Mouse (Mus musculus): ENCODE results near the gene Gm20388. TPM values are rescaled to one million over a fixed set of nuclear protein-coding genes. Genes with fewer than 3 reads are reported as not detected.
A peak's percentile ranks its signal among the peaks of the same experiment; 100 is the strongest.

Gm20388 gene
- polyA plus RNA-seq, 1 experiment from 2014 or later, result not detected

DNA sequence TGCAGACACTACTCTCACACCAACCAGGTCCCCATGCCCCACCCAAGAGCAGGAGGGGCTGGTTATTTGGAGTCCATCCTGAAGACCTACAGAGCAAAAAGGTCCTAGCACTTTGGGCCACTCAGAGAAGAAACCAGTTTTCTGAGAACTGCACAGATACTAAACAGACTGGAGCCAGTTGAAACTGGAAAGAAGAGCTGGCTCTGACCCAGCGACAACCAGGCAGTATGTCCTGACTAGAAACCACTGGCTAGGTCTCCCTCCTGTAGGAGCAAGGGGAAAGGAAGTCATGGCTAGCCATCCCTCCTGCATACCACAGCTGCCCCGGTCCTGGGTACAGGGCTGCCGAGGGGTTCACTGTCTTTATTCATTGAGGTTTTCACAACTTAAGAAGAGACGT lies 3855.9 kb downstream of the Gm20388 start:
- Histone ChIP-seq H3K9ac (replicated peaks) (no peak overlapping the region), H3K4me2 (replicated peaks) (no peak overlapping the region), H3K36me3 (no peaks in the 10 kb centered on the region), H3K4me1 (0 out of 2 replicates have a peak, but pooled peaks cover 8% of the 10 kb centered on the region), H3K9me3 (no peaks in the 10 kb centered on the region), H3K27me3 (no peaks in the 10 kb centered on the region), H3K27ac (replicated peaks) (no peak overlapping the region), H3K4me3 (no peak overlapping the region)
- WGBS, result 82% methylated on average over 4 of the region's 4 CpGs
- no peak for ATAC-seq (replicated peaks)

DNA sequence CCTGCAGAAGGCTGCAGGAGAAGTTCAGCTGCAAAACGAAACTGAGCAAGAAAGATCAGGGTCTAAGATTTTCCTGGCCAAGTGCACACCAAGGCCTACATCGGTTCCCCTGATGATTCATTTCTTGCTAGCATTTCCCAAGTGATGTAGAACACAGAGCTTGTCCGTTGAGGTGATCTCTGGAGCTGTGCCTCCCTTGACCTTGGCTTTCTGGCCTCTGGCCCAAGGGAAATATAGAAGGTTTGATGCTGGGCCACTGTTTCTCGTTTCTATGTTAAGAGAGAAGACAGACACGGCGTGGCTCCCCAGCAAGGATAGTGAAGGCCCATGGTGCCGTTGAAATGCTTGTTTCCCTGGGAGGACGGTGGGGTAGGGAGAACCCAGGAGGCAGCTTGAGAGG lies 3857.2 kb downstream of the Gm20388 start:
- no peak overlapping the region for H3K4me3 ChIP-seq
- no peaks in the 10 kb centered on the region for H3K36me3 ChIP-seq
- H3K9me3 ChIP-seq, result no peaks in the 10 kb centered on the region
- H3K4me1 ChIP-seq, result 0 out of 2 replicates have a peak, but pooled peaks cover 8% of the 10 kb centered on the region
- no peak for ATAC-seq (replicated peaks)
- H3K27ac ChIP-seq (replicated peaks), result no peak overlapping the region
- 86% methylated on average over 8 of the region's 8 CpGs for WGBS
- no peak overlapping the region for H3K9ac ChIP-seq (replicated peaks)
- H3K4me2 ChIP-seq (replicated peaks), result no peak overlapping the region
- H3K27me3 ChIP-seq, result no peaks in the 10 kb centered on the region

DNA sequence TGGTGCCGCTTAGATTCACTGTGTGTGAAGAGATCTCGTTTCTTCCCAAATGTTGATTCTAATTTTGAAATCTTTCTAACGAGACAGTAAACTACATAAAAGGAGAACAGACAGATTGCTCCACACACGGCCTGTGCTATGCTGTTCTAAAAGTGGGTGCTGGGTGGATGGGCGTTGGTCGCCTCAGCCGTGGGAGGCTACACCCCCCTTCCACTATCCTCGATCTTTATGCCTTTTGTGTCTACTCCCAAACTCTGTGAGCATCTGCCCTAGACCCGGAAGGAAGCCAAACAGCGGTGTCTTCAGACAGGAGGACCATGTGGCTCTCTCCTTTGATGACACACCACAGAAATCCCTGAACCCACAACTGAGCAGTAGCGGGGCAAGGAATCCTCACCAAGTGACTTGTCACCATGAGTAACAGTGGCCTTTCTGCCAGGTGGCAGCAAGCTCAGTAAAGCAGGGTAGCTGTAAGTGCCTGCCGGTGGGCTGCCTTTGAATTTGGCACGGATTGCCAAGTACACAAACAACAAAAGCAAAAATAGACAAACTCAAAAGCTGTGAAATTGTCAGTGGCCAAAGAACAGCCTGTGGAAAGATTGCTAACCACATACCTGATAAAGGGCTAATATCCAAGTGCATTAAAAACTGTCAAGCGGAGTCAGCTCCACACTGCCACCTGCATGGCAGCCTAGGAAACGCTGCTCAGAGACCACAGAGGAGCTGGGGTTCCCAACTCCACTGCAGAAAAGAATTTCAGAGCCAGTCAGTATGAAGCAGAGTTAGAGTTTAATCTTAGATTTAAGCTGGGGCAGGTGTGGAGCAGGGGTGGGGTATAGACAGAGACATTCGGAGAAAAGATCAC lies 3858.1 kb downstream of the Gm20388 start:
- Histone ChIP-seq H3K9me3 (no peaks in the 10 kb centered on the region), H3K4me1 (0 out of 2 replicates have a peak, but pooled peaks cover 3% of the 10 kb centered on the region), H3K27me3 (no peaks in the 10 kb centered on the region), H3K4me2 (replicated peaks) (no peak overlapping the region), H3K27ac (replicated peaks) (no peak overlapping the region), H3K9ac (replicated peaks) (no peak overlapping the region), H3K4me3 (no peak overlapping the region), H3K36me3 (no peaks in the 10 kb centered on the region)
- ATAC-seq (replicated peaks), result peak; percentile 35; the same call in 1 of the 2 replicates
- WGBS, result 65% methylated on average over 16 of the region's 16 CpGs

DNA sequence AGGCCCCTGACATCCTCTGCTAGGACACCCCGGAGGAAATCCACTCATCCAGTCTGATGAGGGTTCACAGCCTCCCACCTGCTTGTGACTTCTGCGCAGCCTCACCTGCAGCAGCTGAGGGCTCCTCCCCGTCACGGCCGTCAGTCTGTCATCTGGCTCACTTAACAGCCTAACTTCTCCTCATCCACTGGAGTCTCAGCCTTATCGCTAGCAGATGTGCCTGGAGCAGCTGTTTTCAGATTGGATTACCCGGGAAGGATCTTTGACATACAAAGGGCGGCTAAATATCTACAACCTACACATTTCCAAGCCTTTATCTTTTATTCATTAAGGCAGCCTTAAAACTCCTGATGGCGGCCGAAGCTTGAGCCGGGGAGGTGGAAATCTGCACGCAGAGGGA lies 3862.8 kb downstream of the Gm20388 start:
- Histone ChIP-seq H3K9ac (replicated peaks) (no peak overlapping the region), H3K4me2 (replicated peaks) (no peak overlapping the region), H3K4me1 (peaks cover 7% of the 10 kb centered on the region; the same call in 1 of the 2 replicates), H3K36me3 (no peaks in the 10 kb centered on the region), H3K27me3 (no peaks in the 10 kb centered on the region), H3K9me3 (no peaks in the 10 kb centered on the region), H3K4me3 (no peak overlapping the region), H3K27ac (replicated peaks) (no peak overlapping the region)
- 78% methylated on average over 12 of the region's 12 CpGs for WGBS
- ATAC-seq (replicated peaks), result no peak

DNA sequence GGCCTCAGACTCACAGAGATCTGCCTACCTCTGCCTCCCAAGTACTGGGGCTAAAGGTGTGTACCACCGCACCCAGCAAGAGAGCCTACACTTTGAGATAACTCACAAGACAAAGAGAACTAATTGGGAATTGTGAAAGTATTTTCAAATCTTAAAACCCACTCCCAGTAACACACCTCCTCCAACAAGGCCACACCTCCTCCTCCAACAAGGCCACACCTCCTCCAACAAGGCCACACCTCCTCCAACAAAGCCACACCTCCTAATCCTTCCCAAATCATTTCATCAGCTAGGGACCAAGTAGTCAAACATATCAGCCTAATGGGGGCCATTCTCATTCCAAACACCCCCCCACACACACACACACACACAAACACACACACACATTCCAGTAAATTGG lies 3863.8 kb downstream of the Gm20388 start:
- H3K9ac ChIP-seq (replicated peaks), result no peak overlapping the region
- WGBS, result 95% methylated on average over 1 of the region's 1 CpGs
- ATAC-seq (replicated peaks), result no peak

DNA sequence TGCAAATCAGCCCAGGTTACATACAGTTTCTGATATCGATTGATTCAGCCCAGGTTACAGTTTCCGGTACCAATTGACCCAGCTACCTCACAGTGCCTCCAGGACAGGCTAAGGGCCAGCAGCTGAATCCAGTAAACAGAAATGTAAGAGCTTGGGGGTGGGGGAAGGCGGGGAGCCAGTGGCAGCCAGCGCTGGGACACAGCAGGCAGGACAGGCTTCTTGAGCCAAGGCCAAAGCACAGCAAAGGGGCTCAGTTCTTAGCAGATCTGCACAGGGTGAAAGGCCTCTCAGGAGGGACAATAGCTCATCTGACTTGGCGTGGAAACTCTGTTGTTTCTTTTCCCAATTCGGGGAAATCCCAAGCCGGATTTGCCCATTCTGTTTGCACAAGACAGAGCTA lies 3866.7 kb downstream of the Gm20388 start:
- no peaks in the 10 kb centered on the region for H3K27me3 ChIP-seq
- ATAC-seq (replicated peaks), result no peak
- no peak overlapping the region for H3K27ac ChIP-seq (replicated peaks)
- H3K9me3 ChIP-seq, result no peaks in the 10 kb centered on the region
- H3K4me2 ChIP-seq (replicated peaks), result no peak overlapping the region
- H3K4me3 ChIP-seq, result no peak overlapping the region
- WGBS, result 36% methylated on average over 7 of the region's 7 CpGs
- no peak overlapping the region for H3K9ac ChIP-seq (replicated peaks)
- H3K4me1 ChIP-seq, result peaks cover 3% of the 10 kb centered on the region; the same call in 1 of the 2 replicates
- H3K36me3 ChIP-seq, result no peaks in the 10 kb centered on the region

More for the DNA sequence above, 3863.8 kb downstream of the Gm20388 start:
- no peaks in the 10 kb centered on the region for H3K36me3 ChIP-seq
- H3K4me1 ChIP-seq, result peaks cover 3% of the 10 kb centered on the region; the same call in 1 of the 2 replicates
- no peaks in the 10 kb centered on the region for H3K27me3 ChIP-seq
- H3K4me2 ChIP-seq (replicated peaks), result no peak overlapping the region
- H3K4me3 ChIP-seq, result no peak overlapping the region
- no peak overlapping the region for H3K27ac ChIP-seq (replicated peaks)
- no peaks in the 10 kb centered on the region for H3K9me3 ChIP-seq

DNA sequence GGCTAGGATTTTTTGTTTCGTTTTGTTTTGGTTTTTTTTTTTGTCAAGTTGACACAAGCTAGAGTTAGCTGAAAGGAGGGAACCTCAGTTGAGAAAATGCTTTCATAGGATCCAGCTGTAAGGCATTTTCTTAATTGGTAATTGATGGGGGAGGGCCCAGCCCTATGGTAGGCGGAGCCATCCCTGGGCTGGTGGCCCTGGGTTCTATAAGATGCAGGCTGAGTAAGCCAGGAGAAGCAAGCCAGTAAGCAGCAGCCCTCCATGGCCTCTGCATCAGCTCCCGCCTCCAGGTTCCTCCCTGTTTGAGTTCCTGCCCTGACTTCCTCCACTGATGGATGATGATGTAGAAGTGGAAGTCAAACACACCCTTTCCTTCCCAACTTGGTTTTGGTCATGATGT lies 3869.8 kb downstream of the Gm20388 start:
- Histone ChIP-seq H3K9ac (replicated peaks) (no peak overlapping the region), H3K4me1 (peaks cover 8% of the 10 kb centered on the region; the same call in 1 of the 2 replicates), H3K27ac (replicated peaks) (no peak overlapping the region), H3K9me3 (no peaks in the 10 kb centered on the region), H3K36me3 (no peaks in the 10 kb centered on the region), H3K4me3 (no peak overlapping the region), H3K4me2 (replicated peaks) (no peak overlapping the region), H3K27me3 (no peaks in the 10 kb centered on the region)
- ATAC-seq (replicated peaks), result no peak
- 51% methylated on average over 3 of the region's 3 CpGs for WGBS

DNA sequence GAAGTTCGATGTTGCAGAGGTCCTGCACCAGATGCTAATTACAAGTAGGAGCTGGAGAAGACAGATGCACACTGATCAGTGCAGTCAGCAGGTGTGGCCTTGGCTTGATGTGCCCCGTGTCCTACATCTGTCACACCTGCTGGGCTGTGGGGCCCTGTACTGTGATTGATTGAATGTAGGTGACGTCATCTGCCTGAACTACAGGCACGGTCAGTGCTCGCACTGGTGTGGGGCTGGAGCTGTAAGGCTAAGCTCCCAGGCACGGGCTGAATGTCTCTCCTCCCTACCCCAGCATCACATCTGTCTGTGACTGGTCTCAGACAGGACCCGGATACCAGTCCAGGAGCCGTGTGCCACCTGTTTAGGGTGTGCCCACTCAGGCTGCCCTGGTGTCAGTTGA lies 3870.6 kb downstream of the Gm20388 start:
- Histone ChIP-seq H3K4me3 (no peak overlapping the region), H3K27me3 (no peaks in the 10 kb centered on the region), H3K36me3 (no peaks in the 10 kb centered on the region), H3K4me2 (replicated peaks) (no peak overlapping the region), H3K9ac (replicated peaks) (no peak overlapping the region), H3K9me3 (no peaks in the 10 kb centered on the region), H3K4me1 (peaks cover 8% of the 10 kb centered on the region; the same call in 1 of the 2 replicates), H3K27ac (replicated peaks) (no peak overlapping the region)
- no peak for ATAC-seq (replicated peaks)
- 70% methylated on average over 8 of the region's 8 CpGs for WGBS

DNA sequence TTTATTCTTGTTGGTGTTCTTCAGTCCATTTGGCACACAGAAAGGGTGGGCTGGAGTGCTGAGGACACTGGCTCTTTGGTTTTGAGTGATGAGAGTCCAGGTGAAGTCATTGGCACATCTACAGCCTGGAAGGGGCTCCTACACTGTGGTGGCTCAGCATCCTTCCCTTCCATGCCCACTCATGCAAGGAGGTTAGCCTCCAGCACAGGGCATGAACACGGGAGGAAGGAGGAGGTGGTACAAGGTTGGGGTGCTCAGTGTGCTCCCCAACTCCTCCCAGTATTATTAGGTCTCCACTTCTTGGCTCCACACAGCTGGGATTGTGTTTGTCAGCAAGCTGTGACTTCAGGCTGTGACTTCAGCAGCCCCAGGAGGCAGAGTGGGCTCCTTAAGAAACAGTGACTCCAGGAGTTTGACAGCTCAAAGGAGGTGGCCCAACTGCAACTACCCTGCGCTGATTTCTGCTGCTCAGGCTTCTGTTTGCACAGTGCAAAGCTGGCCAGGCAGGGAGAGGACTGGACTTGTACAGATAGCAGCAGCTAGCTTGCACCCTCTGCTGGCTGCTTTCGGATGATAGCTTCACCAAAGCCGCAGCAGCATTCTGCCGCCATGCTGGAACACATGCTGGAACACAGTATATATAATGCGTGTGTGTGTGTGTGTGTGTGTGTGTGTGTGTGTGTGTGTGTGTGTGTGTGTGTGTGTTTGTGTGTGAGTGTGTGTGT lies 3873.0 kb downstream of the Gm20388 start:
- ATAC-seq (replicated peaks), result peak; percentile 90
- Histone ChIP-seq H3K4me1 (0 out of 2 replicates have a peak, but pooled peaks cover 5% of the 10 kb centered on the region), H3K36me3 (no peaks in the 10 kb centered on the region), H3K27ac (replicated peaks) (no peak overlapping the region), H3K4me3 (no peak overlapping the region), H3K27me3 (no peaks in the 10 kb centered on the region), H3K9me3 (no peaks in the 10 kb centered on the region), H3K4me2 (replicated peaks) (no peak overlapping the region), H3K9ac (replicated peaks) (no peak overlapping the region)
- WGBS, result 9% methylated on average over 6 of the region's 6 CpGs

DNA sequence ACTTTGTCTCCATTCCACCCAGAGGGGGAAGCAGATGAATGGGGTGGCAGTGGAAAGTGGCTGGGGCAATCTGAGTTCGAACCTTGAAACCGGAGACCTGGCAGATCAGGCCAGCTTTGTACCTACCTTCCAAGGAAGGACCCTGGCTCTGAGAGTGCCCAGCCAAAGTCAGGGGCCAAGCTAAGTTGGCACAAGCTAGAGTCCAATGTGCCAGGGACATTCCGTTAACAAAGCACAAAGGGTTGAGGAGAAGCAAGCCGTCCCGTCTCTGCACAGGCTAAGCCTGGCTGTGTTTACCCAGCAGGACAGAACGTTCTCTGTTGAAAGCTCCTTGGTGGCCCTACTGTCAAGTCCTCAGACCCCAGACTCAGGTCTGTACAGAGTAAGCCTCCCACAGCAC lies 3875.5 kb downstream of the Gm20388 start:
- ATAC-seq (replicated peaks), result no peak
- Histone ChIP-seq H3K4me1 (0 out of 2 replicates have a peak, but pooled peaks cover 5% of the 10 kb centered on the region), H3K27ac (replicated peaks) (no peak overlapping the region), H3K27me3 (no peaks in the 10 kb centered on the region), H3K4me2 (replicated peaks) (no peak overlapping the region), H3K36me3 (no peaks in the 10 kb centered on the region), H3K4me3 (no peak overlapping the region), H3K9ac (replicated peaks) (no peak overlapping the region), H3K9me3 (no peaks in the 10 kb centered on the region)
- WGBS, result 73% methylated on average over 6 of the region's 6 CpGs

DNA sequence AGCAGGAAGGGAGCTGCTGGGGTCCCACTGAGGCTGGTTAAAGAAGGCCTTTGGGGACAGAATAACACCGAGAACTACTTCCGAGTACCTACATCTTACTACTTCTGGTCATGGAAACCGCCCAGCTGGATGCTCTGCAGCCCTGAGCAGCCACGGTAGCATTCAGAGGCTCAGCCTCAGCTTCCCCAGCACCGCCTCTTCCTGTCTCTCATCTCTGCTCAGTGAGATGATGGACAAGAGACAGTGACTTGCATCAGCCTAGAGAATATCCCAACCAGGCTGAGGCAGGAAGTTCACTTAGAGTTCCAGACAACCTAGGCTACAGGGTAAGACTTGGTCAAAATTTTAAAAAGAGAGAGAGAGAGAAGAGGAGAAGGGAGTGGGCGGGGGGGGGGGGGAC lies 3876.0 kb downstream of the Gm20388 start:
- no peak overlapping the region for H3K9ac ChIP-seq (replicated peaks)
- H3K27ac ChIP-seq (replicated peaks), result no peak overlapping the region
- H3K9me3 ChIP-seq, result no peaks in the 10 kb centered on the region
- peaks cover 5% of the 10 kb centered on the region; the same call in 1 of the 2 replicates for H3K4me1 ChIP-seq
- no peak overlapping the region for H3K4me3 ChIP-seq
- no peaks in the 10 kb centered on the region for H3K36me3 ChIP-seq
- ATAC-seq (replicated peaks), result no peak
- H3K4me2 ChIP-seq (replicated peaks), result no peak overlapping the region
- no peaks in the 10 kb centered on the region for H3K27me3 ChIP-seq
- WGBS, result 80% methylated on average over 6 of the region's 6 CpGs

DNA sequence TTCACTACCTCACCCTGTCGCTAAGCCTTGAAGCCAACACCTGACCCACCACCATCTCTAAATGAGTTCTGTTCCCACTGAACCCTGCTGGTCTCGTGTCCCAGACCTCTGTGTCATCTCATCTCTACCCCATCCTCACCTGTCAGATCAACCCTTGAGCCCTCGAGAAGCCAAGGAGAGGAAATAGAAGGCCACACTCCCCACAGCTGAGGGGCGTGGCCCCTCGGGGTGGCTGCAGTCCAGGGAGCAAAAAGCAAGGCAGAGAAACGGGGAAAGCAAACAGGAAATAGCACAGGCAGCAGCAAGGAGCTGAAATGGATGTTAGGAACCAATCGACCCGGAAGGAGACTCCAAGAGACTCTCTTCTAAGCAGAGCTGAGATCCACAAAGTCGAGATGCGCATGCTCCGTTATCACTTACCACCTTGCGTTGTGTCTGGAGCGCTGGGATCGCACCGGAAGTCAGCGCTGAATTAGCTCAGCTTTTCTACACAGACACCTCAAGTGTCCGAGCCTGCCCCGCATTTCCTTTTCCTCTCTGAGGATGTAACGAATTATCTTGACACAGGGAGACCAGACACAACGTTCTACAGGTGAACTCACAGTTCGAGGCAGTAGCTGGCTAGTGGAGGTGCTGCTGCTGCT lies 3876.7 kb downstream of the Gm20388 start:
- H3K4me2 ChIP-seq (replicated peaks), result no peak overlapping the region
- no peak for ATAC-seq (replicated peaks)
- no peaks in the 10 kb centered on the region for H3K36me3 ChIP-seq
- H3K9ac ChIP-seq (replicated peaks), result no peak overlapping the region
- H3K27me3 ChIP-seq, result no peaks in the 10 kb centered on the region
- H3K4me3 ChIP-seq, result no peak overlapping the region
- no peaks in the 10 kb centered on the region for H3K9me3 ChIP-seq
- peaks cover 5% of the 10 kb centered on the region; the same call in 1 of the 2 replicates for H3K4me1 ChIP-seq
- no peak overlapping the region for H3K27ac ChIP-seq (replicated peaks)
- WGBS, result 66% methylated on average over 21 of the region's 21 CpGs

All from forebrain, embryonic 15.5 days (tissue).